Mouse (Mus musculus): ENCODE data around the gene Prkar1b.

Prkar1b gene

DNA sequence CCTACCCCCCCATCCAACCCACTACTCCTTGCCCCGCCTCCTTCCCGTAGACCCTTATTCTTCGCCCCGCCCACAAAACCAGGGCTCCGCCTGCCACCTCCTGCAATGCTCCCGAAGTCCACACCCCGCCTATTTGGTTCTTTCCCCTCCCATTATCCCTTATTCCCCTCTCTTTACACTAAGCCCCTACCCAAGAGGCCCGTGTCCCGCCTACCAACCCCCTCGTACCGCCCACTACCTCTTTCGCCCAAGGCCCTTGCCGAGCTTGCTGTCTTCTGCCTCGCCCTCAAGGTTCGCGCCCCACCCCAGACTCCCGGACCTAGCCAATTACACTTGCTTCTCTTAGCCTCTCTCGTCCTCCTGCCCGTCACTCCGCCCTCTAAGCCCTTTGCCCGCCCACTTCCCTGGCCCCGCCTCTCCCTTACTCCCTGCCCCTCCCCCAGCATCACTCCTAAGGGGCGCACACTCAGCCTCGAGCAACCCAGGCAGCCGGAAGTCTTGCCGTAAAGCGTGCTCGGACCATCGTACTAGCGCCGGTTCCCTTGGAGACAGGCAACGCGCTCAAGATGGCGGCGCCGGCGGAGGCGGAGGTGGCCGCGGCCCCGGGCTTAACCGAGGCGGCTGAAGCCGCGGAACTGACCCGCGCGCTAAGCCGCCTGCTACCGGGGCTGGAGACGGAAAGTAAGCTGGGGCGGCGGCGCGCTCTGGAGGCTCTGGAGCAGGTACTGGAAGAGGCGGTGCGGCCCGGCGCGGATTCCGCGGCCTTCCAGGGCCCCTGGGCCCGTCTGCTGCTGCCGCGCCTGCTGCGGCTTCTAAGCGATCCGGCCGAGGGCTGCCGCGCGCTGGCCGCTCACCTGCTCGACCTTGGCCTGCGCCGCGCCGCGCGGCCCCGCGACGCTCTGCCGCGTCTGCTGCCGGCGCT lies at the start of gene Prkar1b, which contains the start of gene Dnaaf5:
Prkar1b (minus strand) TSS at position 321 of the 922 bp plus-strand sequence.
Dnaaf5 (plus strand) TSS at position 543 of the 922 bp plus-strand sequence.
- 1% methylated on average over 85 of the region's 87 CpGs for WGBS

DNA sequence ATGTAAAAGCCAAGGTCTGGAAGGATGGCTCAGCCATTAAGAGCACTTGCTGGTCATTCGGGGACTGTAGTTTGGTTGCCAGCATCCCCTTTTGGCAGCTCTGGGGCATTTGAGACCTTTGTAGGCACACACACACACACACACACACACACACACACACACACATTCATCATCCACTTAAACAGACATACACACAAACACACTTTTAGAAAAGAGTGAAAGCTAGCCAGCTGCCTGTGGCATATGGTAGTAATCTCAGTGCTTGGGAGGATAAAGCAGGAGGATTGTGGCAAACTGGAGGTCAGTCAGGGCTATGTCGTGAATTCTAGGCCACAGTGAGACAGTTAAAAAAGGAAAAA lies 49.8 kb upstream of the Prkar1b start:
- 24% methylated on average over 2 of the region's 2 CpGs for WGBS

DNA sequence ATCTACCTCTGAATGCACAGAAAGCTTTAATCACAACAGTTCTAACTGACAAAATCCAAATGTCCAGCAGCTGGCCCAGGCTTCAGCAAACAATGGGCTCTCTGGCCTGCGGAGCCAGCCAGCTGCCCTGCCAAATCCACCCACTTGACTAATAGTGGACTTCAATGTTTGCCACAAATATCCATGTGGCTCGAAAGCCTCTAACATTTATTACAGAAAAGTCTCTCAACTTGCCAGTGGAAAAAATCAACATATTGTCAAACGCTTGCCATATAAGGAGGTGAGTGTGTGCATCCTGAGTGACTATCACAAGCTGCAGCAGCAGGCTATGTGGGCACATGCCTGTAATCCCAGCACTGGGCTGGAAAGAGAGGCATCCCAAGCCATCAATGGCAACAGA lies 49.0 kb upstream of the Prkar1b start:
- WGBS: 47% methylated on average over 3 of the region's 3 CpGs

DNA sequence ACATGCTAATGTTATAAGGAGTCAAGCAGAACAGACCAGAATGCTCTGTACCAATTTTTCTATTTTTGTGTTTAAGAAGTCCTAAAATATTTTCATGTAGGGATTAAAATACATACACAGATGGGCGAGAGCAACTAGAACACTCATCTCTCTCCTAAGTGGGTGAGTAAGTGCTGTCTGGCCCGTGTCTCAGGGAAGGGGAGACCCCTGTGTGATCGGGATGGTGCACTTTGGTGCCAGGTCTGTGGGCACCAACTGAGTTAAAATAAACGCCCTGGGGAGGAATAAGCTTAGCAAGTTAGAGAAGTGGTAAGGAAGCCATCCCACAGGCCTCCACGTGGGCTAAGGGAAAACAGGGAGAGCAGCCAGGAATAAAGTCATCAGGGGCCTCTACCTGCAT lies 41.2 kb upstream of the Prkar1b start:
- 50% methylated on average over 5 of the region's 5 CpGs for WGBS

DNA sequence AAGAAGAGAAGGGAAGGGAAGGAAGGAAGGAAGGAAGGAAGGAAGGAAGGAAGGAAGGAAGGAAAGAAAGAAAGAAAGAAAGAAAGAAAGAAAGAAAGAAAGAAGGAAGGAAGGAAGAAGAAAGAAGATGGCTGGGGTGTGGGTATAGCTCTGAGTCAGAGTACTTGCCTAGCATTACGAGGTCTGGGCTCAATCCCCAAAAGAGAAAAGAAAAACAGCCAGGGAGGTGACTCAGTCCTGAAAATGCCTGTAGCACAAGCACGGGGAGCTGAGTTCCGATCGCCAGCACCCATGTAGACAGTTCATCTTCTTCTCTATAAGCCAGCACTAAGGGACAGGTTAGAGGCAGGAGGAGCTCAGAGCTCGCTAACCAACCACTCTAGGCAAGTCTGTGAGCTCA lies 39.9 kb upstream of the Prkar1b start:
- WGBS: 63% methylated on average over 5 of the region's 5 CpGs

DNA sequence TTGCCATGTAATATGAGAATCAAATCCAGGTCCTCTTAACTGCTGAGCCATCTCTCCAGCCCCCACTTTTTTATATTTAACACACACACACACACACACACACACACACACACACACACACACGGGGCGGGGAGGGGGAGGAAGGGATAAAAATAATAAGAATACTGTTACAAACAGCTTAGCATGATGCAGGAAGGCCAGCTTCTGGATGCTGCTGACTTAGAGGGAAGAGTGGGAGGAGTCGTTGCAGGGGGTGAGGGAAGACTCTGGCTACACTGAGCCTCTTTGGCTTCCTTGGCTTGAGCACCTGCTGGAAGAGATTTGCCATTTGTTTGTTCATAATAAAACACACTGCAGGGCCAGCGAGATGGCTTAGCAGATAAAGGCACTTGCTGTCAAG lies 35.1 kb upstream of the Prkar1b start:
- WGBS: 41% methylated on average over 4 of the region's 4 CpGs

DNA sequence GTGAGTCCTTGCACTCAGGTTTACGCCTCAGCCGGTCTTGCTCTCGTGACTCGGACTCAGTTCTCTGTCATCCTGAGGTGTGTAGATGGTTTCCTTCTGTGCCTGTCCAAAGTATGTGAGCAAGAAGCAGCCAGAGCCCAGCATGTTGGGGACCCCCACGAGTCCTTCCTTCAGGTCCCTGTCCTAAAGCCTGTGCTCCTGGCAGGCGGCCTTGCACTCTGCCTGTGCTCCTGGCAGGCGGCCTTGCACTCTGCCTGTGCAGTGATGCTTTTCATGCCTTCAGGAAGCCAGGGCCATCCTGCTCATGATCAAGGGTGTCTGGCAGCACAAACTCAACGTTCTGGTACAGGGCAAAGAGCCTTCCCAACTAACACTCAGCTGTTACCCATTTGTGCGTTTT lies 33.8 kb upstream of the Prkar1b start:
- WGBS: 93% methylated on average over 9 of the region's 9 CpGs

DNA sequence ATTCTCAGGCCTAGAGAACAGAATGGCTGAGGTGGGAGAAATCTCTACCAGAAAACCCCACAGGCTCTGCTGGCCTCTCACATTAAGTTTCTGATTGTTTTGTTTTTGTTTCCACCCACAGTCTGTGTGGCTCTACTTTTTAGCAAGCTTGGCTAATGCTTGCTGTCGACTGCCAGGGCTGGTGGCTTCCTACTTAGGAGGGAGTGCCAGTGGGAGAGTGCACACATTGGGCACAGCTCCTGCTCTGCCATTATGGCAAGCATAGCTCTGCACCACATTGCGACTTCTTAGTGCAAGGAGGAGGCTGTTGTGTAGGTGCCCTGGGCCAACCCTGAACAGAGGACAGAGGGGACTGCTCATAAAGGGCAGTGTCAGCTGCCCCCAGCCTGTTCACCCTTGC lies 33.3 kb upstream of the Prkar1b start:
- 42% methylated on average over 2 of the region's 2 CpGs for WGBS

DNA sequence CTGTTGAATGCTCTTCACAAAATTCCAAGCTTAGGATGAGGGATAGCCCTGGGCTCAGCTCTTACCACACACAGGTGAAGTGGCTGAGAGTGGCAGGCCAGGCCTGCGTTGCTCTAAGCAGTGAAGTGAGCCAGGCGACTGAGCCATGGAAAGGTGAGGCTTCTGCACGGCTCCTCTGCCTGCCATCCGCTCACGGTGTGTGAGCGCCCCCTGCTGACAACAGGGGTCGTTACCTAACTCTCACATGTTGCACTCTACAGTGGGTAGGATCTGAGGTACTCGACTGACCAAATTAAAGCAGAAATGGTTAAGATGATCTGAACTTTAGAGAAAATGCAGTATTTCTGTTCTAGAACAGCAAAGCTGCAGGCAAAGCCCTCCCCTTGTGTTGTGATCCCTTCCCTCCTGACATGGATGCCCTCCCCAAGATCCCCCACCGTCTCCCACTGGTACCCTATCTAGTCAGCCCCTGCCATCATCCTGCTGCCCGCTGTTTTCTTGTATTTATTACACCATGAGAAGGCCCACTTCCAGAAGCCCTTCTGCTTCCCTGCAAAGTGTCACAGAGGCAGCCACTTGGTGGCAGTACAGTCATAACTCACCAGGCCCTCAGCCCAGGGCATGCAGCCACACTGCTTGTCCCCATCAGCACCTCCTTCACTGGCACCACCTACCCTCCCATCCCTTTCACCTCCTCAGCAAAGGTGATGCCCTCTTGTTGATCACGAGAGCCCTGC lies 29.3 kb upstream of the Prkar1b start:
- 21% methylated on average over 11 of the region's 11 CpGs for WGBS

DNA sequence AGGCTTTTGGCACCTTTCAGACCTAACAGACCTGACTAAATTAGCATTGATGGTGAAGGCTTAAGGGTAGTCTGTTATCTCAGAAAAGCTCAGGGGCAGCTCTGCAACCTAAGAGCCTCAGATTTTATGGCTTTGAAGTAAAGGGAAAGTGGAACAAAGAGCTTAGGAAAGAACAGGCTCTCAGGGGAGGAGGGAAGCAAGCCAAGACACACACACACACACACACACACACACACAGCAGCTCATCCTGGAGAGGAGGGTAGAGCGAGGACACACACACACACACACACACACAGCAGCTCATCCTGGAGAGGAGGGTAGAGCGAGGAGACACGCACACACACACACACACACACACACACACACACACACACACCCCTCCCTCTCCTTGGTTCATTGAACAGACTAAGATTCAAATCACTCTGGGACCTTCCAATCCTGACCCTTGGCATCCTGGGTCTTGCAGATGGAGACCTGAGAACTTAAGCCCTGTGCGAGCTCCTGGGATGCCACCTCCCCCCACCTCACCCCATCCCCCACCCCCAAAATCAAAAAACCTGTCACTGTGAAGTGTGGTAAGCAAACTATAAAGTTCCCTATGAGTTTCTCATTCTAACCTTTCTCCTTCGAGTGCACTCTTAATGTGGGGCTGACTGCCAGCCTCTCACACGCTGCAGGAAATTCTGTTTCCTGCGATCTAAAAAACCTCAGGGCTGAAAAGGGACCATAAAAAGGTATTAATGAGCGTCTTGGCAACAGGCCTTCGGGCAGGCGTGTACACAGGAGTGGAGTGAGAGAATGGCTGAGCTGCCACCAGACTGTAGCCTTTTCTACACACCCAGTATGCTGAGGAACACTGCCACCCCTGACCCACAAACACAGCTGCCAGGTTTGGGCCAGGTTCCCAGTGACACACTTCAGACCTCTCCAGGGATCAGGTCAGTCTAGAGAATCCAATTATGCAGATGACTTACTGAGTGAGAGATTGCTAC lies 25.1 kb upstream of the Prkar1b start:
- 48% methylated on average over 10 of the region's 10 CpGs for WGBS

DNA sequence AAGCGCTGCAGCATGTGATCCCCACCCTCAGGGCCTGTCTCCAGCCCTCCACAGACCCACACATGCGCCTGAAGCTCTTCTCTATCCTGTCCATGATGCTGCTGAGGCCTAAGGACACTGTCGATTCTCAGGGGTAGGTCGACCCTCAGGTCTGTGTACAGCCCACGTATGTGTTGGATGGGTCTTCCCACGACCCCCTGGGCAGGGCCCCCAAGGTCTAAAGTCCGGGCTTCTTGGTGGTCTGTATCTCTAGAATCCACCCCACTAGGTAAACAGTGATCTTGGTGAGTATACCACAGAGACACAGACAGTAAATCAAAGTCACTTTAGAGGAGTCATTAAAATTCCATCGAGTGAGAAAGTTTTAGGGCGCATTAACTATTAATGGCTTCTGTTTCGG lies 24.3 kb upstream of the Prkar1b start:
- WGBS: 64% methylated on average over 10 of the region's 10 CpGs

DNA sequence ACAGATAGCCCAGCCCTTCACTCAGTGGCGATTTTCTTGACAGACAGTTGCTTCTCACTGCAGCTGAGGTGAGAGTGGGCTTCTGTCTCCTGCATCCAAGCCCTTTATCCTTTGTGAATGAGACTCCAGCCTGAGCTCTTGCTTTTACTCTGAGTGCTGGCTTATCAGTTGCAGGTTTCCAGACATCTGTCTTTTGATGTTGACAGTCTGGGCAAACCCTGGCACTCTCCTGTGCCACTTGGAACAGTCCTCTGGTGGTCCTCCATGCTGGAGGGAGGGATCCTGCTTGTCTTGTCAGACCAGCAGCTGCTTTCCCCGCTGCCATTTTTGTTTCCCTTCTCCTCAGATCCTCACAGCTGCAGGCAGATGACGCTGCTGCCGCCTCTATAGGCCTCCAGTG lies 22.1 kb upstream of the Prkar1b start:
- WGBS: 90% methylated on average over 4 of the region's 4 CpGs

DNA sequence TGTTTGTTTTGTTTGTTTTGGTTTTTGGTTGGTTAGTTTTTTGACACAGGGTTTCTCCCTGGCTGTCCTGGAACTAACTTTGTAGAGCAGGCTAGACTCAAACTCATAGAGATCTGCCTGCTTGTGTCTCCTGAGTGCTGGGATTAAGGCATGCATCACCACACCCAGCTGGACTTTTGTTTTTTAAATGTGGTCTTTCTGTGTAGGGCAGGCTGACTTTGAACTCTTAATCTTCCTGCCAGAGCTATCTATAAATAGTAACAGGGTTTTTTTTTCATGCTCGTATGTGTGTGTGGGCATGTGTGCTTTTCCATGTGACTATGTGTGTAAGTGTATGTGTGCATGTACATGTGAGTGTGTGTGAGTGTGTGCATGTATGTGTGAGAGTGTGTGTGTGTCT lies 17.7 kb upstream of the Prkar1b start:
- WGBS: 76% methylated on average over 1 of the region's 1 CpGs

DNA sequence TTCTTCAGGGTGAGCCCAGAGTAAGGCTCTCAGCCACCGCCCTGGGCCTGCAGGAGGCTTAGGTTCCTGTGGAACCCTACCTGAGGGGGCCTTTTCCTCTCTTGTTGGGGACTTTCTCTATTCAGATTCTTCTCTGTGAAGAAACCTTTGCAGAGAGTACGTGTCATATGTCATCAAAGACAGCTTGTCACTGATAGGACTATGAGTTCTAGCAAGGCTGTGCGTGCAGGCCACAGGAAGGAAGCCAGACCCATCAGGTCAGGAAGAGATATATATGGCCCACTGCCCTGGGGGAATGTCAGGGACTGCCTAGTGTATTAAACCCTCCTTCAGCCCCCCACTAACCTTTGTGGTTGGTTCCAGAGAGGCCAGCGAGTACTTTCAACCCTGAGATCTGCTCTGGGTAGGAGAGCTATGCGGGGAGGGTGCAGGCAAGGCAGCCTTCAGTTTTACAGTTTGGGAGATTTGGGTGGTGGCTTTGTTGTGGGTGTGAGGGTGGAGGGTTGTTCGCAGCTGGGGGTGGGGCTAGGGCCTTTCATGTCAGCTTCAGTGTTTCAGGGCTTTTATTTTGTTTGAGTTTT lies 17.1 kb upstream of the Prkar1b start:
- 88% methylated on average over 6 of the region's 6 CpGs for WGBS

DNA sequence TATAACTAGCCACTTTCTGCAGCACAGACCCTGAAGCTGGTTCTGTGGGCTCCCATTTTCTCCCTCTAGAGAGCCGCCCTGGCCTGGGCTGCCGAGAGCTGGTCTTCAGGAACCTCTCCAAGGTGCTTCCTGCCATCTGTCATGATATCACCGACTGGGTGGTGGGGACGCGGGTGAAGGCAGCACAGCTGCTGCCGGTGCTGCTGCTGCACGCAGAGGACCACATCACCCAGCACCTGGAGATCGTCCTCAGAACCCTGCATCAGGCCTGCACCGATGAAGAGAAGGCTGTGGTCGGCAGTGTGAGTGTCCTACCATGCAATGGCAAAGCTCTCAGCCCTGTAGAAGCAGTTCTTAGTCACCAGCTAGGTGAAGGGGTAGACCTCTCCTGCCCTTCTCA lies 11.8 kb upstream of the Prkar1b start:
- 80% methylated on average over 10 of the region's 10 CpGs for WGBS

DNA sequence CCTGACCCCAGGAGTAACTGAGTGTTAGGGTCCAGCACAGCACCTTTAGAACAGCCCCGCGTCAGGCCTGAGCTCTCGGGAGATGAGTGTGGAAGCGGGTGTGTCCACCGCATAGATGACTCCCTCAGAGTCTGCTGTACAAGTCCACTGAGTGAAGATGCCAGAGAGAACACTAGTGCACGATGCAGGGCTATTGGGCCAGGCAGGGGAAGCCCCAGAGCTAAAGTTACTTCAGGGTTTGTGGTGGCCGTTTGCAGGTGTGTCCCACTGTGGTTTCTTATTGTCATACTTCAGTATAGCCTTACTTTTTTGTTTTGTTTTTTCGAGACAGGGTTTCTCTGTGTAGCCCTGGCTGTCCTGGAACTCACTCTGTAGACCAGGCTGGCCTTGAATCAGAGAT lies 11.1 kb upstream of the Prkar1b start:
- WGBS: 90% methylated on average over 8 of the region's 8 CpGs

DNA sequence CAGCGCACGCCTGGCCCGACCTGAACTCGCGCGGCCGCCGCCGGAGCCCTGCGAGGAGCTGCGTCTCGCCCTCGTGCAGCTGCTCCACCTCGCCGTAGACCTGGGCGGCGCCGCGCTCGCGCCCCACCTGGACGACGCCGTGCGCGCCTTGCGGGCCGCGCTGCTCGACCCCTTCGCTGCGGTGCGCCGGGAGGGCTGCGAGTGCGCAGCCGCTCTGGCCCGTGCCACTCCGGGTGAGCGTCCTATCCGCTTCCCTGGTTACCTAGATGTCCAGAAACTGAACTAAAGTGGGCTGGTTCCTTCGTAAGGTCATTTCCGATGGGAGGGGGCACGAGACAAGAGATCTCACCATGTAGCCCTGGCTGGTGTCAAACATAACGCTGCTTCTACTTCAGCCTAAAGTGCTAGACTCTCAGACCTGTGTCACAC lies 816 bp upstream of the Prkar1b start:
- under 1% methylated on average over 45 of the region's 45 CpGs for WGBS

DNA sequence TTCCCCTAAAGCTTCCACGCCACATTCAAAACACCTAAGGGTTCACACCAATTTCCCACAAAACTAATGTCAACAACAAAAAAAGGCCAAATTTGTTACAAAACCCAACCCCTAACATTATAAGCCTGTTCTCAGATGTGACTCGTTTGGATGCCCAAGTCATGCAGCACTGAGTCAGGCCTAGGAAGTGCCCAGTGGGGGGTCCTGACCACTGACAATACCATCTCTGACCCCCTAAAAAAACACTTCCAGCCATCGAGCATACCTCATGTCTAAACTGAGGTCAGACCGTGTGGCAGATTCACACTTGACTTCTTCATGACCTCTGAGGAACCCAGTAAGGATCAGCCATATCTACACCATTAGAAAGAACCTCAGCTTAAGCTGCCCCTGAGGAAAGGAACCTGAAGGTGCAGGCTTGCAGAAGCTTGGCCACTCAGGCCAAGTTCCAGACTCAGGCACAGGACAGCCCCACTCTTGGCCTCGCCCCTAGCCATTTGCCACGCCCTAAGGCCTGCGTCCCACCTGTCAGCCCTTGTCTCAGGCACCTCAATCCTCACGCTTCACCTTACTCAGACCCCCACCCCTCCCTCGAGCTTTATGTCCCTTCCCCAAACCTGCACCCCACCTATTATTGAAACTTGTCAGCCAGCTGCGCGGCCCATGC lies 662 bp downstream of the Prkar1b start:
- WGBS: 23% methylated on average over 11 of the region's 11 CpGs

DNA sequence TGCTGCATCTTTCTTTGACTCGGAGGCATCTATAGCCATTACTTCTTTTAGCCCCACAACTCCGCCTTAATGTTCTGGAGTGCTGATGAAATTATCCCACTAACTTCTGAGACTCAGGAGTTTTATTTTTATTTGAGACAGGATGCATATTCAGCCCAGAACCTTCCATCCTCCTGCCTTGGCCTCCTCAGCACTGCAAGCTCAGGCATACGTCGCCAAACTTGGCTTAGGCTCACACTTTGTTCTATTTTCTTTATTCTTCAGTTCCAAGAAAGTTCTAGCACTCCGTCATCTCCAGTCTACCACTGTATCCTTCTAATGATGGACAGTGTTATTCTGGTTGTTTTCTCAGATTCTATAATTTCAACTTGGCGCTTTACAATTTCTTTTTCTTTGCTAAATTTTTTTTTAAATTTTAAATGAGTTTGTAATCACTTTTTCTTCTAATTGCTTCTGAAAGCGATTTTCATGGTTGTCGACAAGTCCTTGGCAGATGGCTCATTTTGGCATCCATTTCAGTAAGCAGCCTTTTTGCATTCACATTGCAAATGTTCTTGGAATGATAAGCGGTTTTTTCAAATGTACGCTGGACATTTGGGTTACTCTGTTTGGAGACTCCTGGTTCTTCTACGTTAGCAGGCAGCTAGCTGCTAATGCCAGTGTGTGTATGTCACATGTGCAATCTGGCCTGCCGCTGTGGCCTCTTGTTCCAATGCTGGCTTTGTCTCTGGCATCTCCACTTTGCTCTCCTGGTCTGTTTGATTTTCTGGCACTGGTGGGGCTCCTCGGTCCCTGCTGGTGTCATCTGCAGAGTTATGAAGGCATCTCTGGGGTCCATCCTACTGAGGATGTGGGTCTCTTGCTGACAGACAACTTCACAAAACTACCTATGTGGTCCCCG lies 2.4 kb downstream of the Prkar1b start:
- 43% methylated on average over 14 of the region's 14 CpGs for WGBS

Data from cerebral cortex, adult 2 months (tissue).